Mouse (Mus musculus) midbrain, embryonic 11.5 days (tissue): ENCODE data around the gene Dusp10. TPM values are rescaled to one million over a fixed set of nuclear protein-coding genes. Genes with fewer than 3 reads are reported as not detected.

Experiments
- ATAC-seq: fragments of 200-750 bp; cut with Nextera tagmentation; 2 replicates; pipeline ENCODE4 v1.8.0; 2017; ENCODE audit warnings: moderate TSS enrichment, moderate library complexity; ENCODE audit not compliant: low FRiP score
- DNase-seq: peaks from one replicate; pipeline ENCODE4 v3.0.0; 2015; ENCODE audit warnings: low spot score; ENCODE audit errors: missing footprints
- H3K27ac ChIP-seq: fragments of 300-500 bp; sonication (generic); 2 replicates; pipeline ENCODE4 v1.5.1; 2014; ENCODE audit warnings: low read depth, low read length
- H3K27me3 ChIP-seq: fragments of 300-500 bp; sonication (generic); 2 replicates; pipeline ENCODE4 v1.6.1; 2014; ENCODE audit warnings: mild to moderate bottlenecking, low read length, moderate library complexity, mixed read lengths; ENCODE audit not compliant: control insufficient read depth, insufficient read depth
- H3K36me3 ChIP-seq: fragments of 300-500 bp; sonication (generic); 2 replicates; pipeline ENCODE4 v1.6.1; 2014; ENCODE audit warnings: mild to moderate bottlenecking, low read length, moderate library complexity, mixed read lengths; ENCODE audit not compliant: control insufficient read depth, insufficient read depth
- H3K4me1 ChIP-seq: fragments of 300-500 bp; sonication (generic); 2 replicates; pipeline ENCODE4 v1.6.1; 2014; ENCODE audit warnings: low read length; ENCODE audit not compliant: control insufficient read depth, insufficient read depth
- H3K4me2 ChIP-seq: fragments of 300-500 bp; sonication (generic); 2 replicates; pipeline ENCODE4 v1.6.1; 2014; ENCODE audit warnings: mild to moderate bottlenecking, moderate library complexity
- H3K4me3 ChIP-seq: fragments of 300-500 bp; sonication (generic); 2 replicates; pipeline ENCODE4 v1.5.1; 2014; ENCODE audit warnings: low read depth, low read length
- H3K9ac ChIP-seq: fragments of 300-500 bp; sonication (generic); 2 replicates; pipeline ENCODE4 v1.6.1; 2014; ENCODE audit warnings: low read length
- H3K9me3 ChIP-seq: fragments of 300-500 bp; sonication (generic); 2 replicates; pipeline ENCODE4 v1.6.1; 2016; ENCODE audit warnings: low read length; ENCODE audit not compliant: control insufficient read depth
- WGBS: fragments of 180-500 bp; shearing (Covaris S2); extraction: QIAGEN DNeasy Blood & Tissue Kit; methylation state at CpG from one replicate; pipeline ENCODE4 v1.1.7; 2014; 5-methylcytosine and 5-hydroxymethylcytosine counted together
- polyA plus RNA-seq: library from polyadenylated mRNA; unstranded; fragments of >200 nt; fragmentation: Nextera tagmentation; extraction: Ambion mirVana; gene quantifications from 2 replicates; pipeline ENCODE4 v1.2.1, GENCODE M21; 2014

The Dusp10 gene
- polyA plus RNA-seq, 1 experiment from 2014 or later: 9.0 TPM

DNA sequence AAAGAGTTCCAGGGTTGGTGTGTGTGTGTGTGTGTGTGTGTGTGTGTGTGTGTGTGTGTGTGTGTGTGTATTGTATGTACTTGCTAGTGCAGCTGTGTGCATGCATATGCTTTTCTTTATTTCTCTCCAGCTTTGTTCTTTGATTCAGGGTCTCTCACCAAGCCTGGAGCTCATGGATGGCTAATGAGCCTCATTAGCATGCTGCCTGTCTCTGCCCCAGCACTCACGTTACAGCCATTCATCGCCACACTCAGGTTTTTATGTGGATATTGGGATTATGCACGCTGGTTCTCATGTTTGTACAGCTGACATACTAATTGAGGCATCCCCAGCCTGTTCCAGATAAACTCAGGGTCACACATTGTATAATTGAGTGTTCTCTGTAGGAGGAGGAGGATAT is 81.8 kb downstream of the Dusp10 start:
- Histone ChIP-seq H3K27me3 (no peaks in the 10 kb centered on the region), H3K4me1 (no peaks in the 10 kb centered on the region), H3K36me3 (no peaks in the 10 kb centered on the region), H3K4me3 (no peak overlapping the region), H3K9ac (no peak overlapping the region), H3K4me2 (no peak overlapping the region), H3K27ac (no peak overlapping the region), H3K9me3 (no peaks in the 10 kb centered on the region)
- ATAC-seq (peak; percentile 64; the same call in 1 of the 2 replicates), DNase-seq (no peak)
- WGBS: 45% methylated on average over 3 of the region's 3 CpGs

DNA sequence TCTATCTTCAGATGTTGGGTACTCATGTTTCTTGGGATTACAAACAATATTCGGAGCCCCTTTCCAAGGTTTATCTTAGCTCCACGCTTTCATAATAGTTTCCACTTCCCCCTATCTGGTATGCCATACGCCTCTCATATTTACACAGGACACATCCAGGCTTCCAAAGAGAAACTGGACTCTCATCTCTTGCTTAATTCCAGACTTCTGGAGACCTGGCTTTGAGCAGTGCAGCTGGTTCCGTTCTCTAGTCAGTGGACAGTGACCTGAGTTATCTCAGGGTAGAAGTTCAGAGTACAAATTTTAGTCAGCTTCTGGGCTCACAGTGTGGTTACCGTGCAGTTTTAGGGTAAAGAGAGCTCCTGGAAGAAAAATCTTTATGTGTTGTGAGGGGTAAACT is 87.3 kb downstream of the Dusp10 start:
- Histone ChIP-seq H3K27me3 (no peaks in the 10 kb centered on the region), H3K4me3 (no peak overlapping the region), H3K4me1 (no peaks in the 10 kb centered on the region), H3K36me3 (no peaks in the 10 kb centered on the region), H3K27ac (no peak overlapping the region), H3K9ac (no peak overlapping the region), H3K9me3 (no peaks in the 10 kb centered on the region), H3K4me2 (no peak overlapping the region)
- DNase-seq: no peak
- 84% methylated on average over 5 of the region's 5 CpGs for WGBS
- ATAC-seq: no peak

DNA sequence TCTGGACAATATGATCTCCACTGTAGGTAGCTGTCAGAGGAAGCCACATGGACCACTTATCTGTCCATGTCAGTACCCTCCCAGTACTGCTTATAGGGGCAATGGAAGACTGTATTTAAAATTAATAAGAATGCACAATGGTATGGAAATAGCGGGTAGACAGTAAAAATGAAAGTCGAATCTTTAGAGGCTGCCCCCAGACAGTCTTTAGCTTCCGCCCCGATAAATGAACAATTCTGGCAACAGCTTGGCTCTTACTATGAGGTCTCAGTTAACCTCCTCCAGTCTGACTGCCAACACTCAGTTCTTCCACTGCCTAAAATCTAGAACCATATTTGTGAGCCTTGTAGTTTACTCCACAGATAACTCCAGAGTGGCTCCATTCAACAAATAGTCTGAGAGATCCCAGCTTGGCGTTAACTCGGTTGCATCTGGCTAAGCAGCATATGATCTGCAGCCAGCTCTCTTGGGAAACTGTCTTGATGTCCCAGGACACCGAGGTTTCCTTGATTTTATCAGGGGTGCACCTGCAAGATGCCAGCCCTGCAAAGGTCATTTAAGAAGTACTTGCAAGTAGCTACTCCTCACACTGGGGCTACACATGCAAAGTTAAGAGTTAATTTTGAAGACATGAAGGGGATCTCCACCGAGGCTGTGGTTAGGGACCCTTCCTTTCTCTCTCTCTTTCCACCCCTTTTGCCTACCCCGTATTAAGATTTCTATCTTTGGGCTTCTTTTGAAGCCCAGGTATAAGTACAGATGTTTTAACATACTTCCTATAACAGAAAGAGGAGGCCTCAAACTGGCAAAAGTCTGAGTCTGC is 88.0 kb downstream of the Dusp10 start:
- no peak for ATAC-seq

DNA sequence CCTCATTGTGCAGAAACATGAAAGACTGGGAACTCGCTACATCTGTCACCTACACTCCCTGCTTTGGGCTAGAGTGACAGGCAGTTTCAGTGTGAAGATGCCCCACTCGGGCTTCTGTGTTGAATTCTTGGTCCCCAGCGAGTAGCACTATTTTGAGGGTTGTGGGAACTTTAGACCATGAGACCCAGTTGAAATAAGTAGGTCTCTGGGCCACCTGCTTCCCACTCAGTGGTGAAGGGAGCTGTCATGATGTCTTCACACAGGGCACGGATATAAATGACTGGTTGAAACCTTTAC is 88.6 kb downstream of the Dusp10 start:
- no peak overlapping the region for H3K9ac ChIP-seq
- ATAC-seq: no peak
- no peaks in the 10 kb centered on the region for H3K27me3 ChIP-seq

More for the DNA sequence above, 88.0 kb downstream of the Dusp10 start:
- Histone ChIP-seq H3K36me3 (no peaks in the 10 kb centered on the region), H3K4me3 (no peak overlapping the region), H3K27ac (no peak overlapping the region), H3K4me1 (no peaks in the 10 kb centered on the region), H3K9ac (no peak overlapping the region), H3K4me2 (no peak overlapping the region), H3K27me3 (no peaks in the 10 kb centered on the region), H3K9me3 (no peaks in the 10 kb centered on the region)
- no peak for DNase-seq
- WGBS: 91% methylated on average over 9 of the region's 9 CpGs

DNA sequence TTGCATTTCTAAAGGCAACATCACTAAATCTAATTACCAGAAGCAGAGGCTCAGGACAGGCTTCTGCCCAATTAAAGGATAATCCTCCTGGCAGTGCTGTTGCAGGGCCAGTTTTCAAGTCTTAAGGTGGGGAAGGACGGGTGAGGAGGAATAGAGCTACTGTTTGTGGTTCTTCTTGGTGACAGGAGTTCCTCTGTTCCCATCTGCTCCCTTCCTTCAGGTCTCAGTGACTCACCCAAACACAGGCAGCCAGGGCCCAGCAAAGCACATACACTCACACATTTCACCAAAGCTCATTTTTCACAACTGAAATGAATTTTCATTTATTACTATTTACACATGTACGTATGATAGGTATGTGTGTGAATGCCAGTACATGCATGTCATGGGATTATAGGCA is 93.7 kb downstream of the Dusp10 start:
- Histone ChIP-seq H3K27ac (no peak overlapping the region), H3K4me3 (no peak overlapping the region), H3K27me3 (no peaks in the 10 kb centered on the region), H3K4me2 (no peak overlapping the region), H3K9me3 (no peaks in the 10 kb centered on the region), H3K4me1 (no peaks in the 10 kb centered on the region), H3K9ac (no peak overlapping the region), H3K36me3 (no peaks in the 10 kb centered on the region)
- no peak for ATAC-seq
- WGBS: 62% methylated on average over 2 of the region's 2 CpGs
- no peak for DNase-seq

More for the DNA sequence above, 88.6 kb downstream of the Dusp10 start:
- no peak for DNase-seq
- H3K36me3 ChIP-seq: no peaks in the 10 kb centered on the region
- no peaks in the 10 kb centered on the region for H3K9me3 ChIP-seq
- no peaks in the 10 kb centered on the region for H3K4me1 ChIP-seq
- WGBS: 83% methylated on average over 4 of the region's 4 CpGs
- no peak overlapping the region for H3K4me2 ChIP-seq
- no peak overlapping the region for H3K27ac ChIP-seq
- H3K4me3 ChIP-seq: no peak overlapping the region

DNA sequence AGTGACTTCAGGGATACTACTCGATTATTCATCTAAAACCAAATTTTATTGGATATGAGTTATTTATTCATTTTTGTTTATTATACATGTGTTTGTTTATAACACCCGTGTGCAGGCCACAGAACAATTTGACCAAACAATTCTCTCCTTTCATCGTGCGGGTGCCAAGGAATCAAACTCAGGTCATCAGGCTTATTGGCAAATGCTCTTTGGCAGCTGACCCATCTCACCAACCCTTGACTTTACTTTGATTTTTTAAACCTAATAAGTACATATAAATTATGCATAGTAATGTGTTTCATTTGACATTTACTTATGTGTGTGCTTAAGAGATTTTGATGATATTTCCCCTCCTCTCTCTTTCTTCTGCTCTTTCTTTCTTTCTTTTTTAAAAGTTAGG is 94.3 kb downstream of the Dusp10 start:
- H3K4me1 ChIP-seq: no peaks in the 10 kb centered on the region
- H3K36me3 ChIP-seq: no peaks in the 10 kb centered on the region
- no peaks in the 10 kb centered on the region for H3K9me3 ChIP-seq
- ATAC-seq: no peak
- no peak overlapping the region for H3K9ac ChIP-seq
- H3K4me3 ChIP-seq: no peak overlapping the region
- WGBS: 91% methylated on average over 4 of the region's 4 CpGs
- H3K4me2 ChIP-seq: no peak overlapping the region
- peak; percentile 79 for DNase-seq
- H3K27ac ChIP-seq: no peak overlapping the region
- H3K27me3 ChIP-seq: no peaks in the 10 kb centered on the region

DNA sequence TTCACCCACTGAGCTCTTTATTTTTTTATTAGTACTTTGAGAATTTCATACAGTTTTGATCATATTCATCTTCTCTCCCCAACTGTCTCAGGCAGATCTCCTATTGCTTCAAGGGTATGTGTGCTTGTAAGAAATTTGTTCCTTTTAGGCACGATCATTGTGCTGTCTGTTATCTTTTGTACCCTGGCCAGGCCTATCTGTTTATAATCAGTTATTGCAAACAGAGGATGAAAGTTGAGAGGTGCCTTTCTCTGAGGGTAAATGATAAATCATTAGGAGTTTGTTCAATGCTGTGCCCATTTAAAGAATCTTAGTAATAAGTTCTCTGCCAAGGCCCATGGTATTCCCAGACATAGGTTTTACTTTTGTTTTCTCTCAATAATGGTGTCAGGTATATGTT is 95.2 kb downstream of the Dusp10 start:
- DNase-seq (no peak), ATAC-seq (no peak)
- Histone ChIP-seq H3K4me3 (no peak overlapping the region), H3K4me1 (no peaks in the 10 kb centered on the region), H3K27me3 (no peaks in the 10 kb centered on the region), H3K4me2 (no peak overlapping the region), H3K36me3 (no peaks in the 10 kb centered on the region), H3K9ac (no peak overlapping the region), H3K9me3 (no peaks in the 10 kb centered on the region), H3K27ac (no peak overlapping the region)
- WGBS: 80% methylated on average over 1 of the region's 1 CpGs

DNA sequence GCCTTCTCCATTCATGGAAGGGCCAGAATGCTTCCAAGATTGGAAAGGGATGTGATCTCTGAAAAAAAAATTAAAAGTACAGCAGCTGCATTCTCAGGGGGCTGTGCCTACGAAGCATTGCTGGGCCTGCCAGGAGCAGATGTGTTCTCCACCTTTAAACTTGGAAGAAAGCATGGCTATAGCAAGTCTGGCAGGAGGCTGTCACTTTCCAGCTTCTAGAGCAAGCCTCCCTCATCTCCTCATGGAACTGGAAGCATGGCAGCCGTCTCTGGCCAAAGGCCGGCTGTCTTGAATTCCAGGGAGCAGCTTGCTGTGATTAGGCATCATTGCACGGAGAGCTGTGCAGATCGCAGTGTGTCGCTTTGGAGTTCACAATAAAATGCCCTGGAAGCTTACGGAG is 104.5 kb downstream of the Dusp10 start:
- H3K4me3 ChIP-seq: no peak overlapping the region
- no peaks in the 10 kb centered on the region for H3K36me3 ChIP-seq
- no peaks in the 10 kb centered on the region for H3K27me3 ChIP-seq
- no peak overlapping the region for H3K9ac ChIP-seq
- no peak overlapping the region for H3K4me2 ChIP-seq
- DNase-seq (no peak), ATAC-seq (no peak)
- H3K4me1 ChIP-seq: no peaks in the 10 kb centered on the region
- no peak overlapping the region for H3K27ac ChIP-seq
- 86% methylated on average over 7 of the region's 7 CpGs for WGBS
- no peaks in the 10 kb centered on the region for H3K9me3 ChIP-seq

DNA sequence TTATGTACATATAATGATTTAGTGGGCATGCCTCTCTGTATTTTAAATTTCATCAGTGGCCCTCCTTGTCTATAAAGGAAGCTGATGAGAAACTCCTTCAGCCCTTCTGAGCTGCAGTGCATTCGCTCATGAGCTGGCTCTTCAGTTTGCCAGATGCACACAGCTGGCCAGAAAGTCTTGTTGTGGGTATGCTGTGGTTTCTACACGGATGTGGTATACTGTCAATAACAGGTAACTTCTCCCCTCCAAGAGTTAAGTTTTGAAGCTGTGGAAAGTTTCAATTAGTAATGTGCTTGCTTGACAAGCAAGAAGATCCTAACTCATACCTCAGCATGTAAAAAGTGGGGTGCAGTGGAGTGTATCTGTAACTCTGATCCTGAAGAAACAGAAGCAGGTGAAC is 104.9 kb downstream of the Dusp10 start:
- Histone ChIP-seq H3K9me3 (no peaks in the 10 kb centered on the region), H3K4me1 (no peaks in the 10 kb centered on the region), H3K36me3 (no peaks in the 10 kb centered on the region), H3K27me3 (no peaks in the 10 kb centered on the region), H3K9ac (no peak overlapping the region), H3K27ac (no peak overlapping the region), H3K4me3 (no peak overlapping the region), H3K4me2 (no peak overlapping the region)
- WGBS: 95% methylated on average over 2 of the region's 2 CpGs
- ATAC-seq: no peak
- no peak for DNase-seq
